In the genomic region with DNA sequence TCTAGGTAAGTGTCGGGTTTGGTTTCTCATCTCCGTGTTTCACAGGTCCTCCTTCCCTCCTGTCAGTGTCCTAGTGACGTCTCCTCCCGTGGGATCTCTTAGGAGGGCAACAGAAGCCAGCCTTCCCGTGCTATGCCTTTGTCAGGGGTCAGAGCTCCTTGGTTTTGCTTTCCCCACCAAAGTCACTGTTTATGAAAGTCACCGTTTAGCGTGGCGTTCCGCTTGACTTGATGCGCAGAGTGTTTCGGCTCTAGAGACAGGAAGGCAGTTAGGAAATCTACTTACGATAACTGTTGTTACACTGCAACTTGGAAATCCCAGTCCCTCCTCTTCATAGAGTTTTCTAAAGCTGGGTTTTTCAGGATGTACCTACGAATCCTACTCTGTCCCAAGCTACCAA, we compare ENCODE assay signal across 27 mouse cellular contexts. TPM values are rescaled to one million over a fixed set of nuclear protein-coding genes. Genes with fewer than 3 reads are reported as not detected.
DNase-seq lines count a peak whose midpoint lies in the region; ATAC-seq and TF ChIP-seq lines count a peak whose summit lies in the region.
"Had no signal": no experiment of that assay in that cellular context is flagged by ENCODE, and none has a peak within 500 bp of the region (broad histone marks: within the 10 kb centered on the region; RNA-seq: fewer than 3 reads in every experiment).

No protein-coding gene starts in this region.

- no peak overlapping the region for H3K27ac ChIP-seq in spleen, adult 2 months (ENCODE audit: insufficient read depth, low read length)
- peak overlapping the region; percentile 84 for H3K27ac ChIP-seq in kidney, embryonic 16.5 days (ENCODE audit: low read length)
- H3K27ac ChIP-seq: embryonic facial prominence, embryonic 15.5 days; heart, embryonic 15.5 days; hindbrain, embryonic 10.5 days; hindbrain, postnatal 0 days; limb, embryonic 12.5 days; liver, embryonic 15.5 days; macrophage; midbrain, embryonic 12.5 days; neural tube, embryonic 12.5 days had no signal

- DNase-seq in kidney, adult 11 months, result peak; percentile 46
- no peak for DNase-seq in kidney, adult 8-10 months
- DNase-seq in spleen, adult 2 months (ENCODE audit: low read depth in 1 of 2, low spot score in 2 of 2), result peak in 1 of 2 experiments; percentile 17
- no peak for DNase-seq in spleen, postnatal 14 days (ENCODE audit: low spot score in 2 of 2)
- peak; percentile 61 for DNase-seq in splenic B cell, adult 2 months (ENCODE audit: low read depth, low spot score)
- no peak for DNase-seq in retina, postnatal 1 day
- DNase-seq in heart, postnatal 25 days (ENCODE audit: low spot score), result no peak
- DNase-seq: adrenal gland, postnatal 10 days; cerebellum, adult 11 months; cerebellum, postnatal 14 days; forebrain, postnatal 0 days; gastrocnemius, postnatal 36 days; thymus, postnatal 14 days had no signal

- whole genome bisulfite sequencing in spleen, adult 2 months, result 49% methylated on average over 13 of the region's 13 CpGs
- WGBS in kidney, embryonic 16.5 days, result 54% methylated on average over 13 of the region's 13 CpGs

- intact Hi-C loops in heart, postnatal 25 days (cut with DNase I), result loop anchor here (5.0 kb wide), 1 partner anchor 171 kb away; no protein-coding TSS in a partner anchor

- peaks cover 2% of the 10 kb centered on the region; the same call in 1 of the 2 replicates for H3K4me1 ChIP-seq in spleen, adult 2 months (ENCODE audit: control insufficient read depth, insufficient read depth, insufficient read length)
- peaks cover 23% of the 10 kb centered on the region for H3K4me1 ChIP-seq in kidney, embryonic 16.5 days (ENCODE audit: insufficient read depth, low read length)
- H3K4me1 ChIP-seq: embryonic facial prominence, embryonic 15.5 days; hindbrain, embryonic 10.5 days; limb, embryonic 12.5 days; midbrain, embryonic 12.5 days; neural tube, embryonic 12.5 days had no signal

- H3K9me3 ChIP-seq in kidney, embryonic 16.5 days (ENCODE audit: low read length), result no peaks in the 10 kb centered on the region
- H3K9me3 ChIP-seq: embryonic facial prominence, embryonic 15.5 days; G1E; heart, embryonic 15.5 days; hindbrain, embryonic 10.5 days; limb, embryonic 12.5 days; liver, embryonic 15.5 days; midbrain, embryonic 12.5 days; neural tube, embryonic 12.5 days had no signal

- peak overlapping the region; percentile 15; the same call in 1 of the 2 replicates for H3K4me3 ChIP-seq in spleen, adult 2 months (ENCODE audit: extremely low read depth, insufficient read depth, insufficient read length)
- H3K4me3 ChIP-seq in kidney, embryonic 16.5 days (ENCODE audit: low read length), result no peak overlapping the region
- H3K4me3 ChIP-seq: embryonic facial prominence, embryonic 15.5 days; heart, embryonic 15.5 days; hindbrain, embryonic 10.5 days; limb, embryonic 12.5 days; liver, embryonic 15.5 days; midbrain, embryonic 12.5 days; neural tube, embryonic 12.5 days had no signal

- ATAC-seq in kidney, embryonic 16.5 days (ENCODE audit: low FRiP score, low TSS enrichment), result 0 out of 2 replicates have a peak, but pooled peaks have one; percentile 22
- ATAC-seq: activated CD4-positive, CD25-positive, alpha-beta regulatory T cell, adult 4 months; CD4-positive, CD25-positive, alpha-beta regulatory T cell, adult 4 months; forebrain, postnatal 0 days; hindbrain, postnatal 0 days; intestine, postnatal 0 days had no signal

- H3K9ac ChIP-seq in kidney, embryonic 16.5 days (replicated peaks; ENCODE audit: low read length), result no peak overlapping the region; the same call in 1 of the 2 replicates
- H3K9ac ChIP-seq: embryonic facial prominence, embryonic 15.5 days; forebrain, postnatal 0 days; heart, embryonic 15.5 days; limb, embryonic 12.5 days; liver, embryonic 15.5 days; midbrain, embryonic 12.5 days; neural tube, embryonic 12.5 days had no signal

- TF ChIP-seq POLR2A in spleen, adult 2 months (IDR thresholded peaks at IDR 0.05; ENCODE audit: low read depth, low read length), result no peak

- H3K27me3 ChIP-seq in spleen, adult 2 months (ENCODE audit: control insufficient read depth, insufficient read depth, low read length), result no peaks in the 10 kb centered on the region
- H3K27me3 ChIP-seq in kidney, embryonic 16.5 days (ENCODE audit: insufficient read depth, low read length), result no peaks in the 10 kb centered on the region
- H3K27me3 ChIP-seq in splenic B cell, adult 2 months (ENCODE audit: control insufficient read depth, insufficient read depth, low read length, poor library complexity, severe bottlenecking), result no peaks in the 10 kb centered on the region; the same call in 1 of the 2 replicates
- H3K27me3 ChIP-seq: embryonic facial prominence, embryonic 15.5 days; heart, embryonic 15.5 days; limb, embryonic 12.5 days; liver, embryonic 15.5 days; midbrain, embryonic 12.5 days; neural tube, embryonic 12.5 days had no signal

- peaks cover 39% of the 10 kb centered on the region for H3K36me3 ChIP-seq in spleen, adult 2 months (ENCODE audit: control insufficient read depth, insufficient read depth, low read length)
- H3K36me3 ChIP-seq in kidney, embryonic 16.5 days (ENCODE audit: insufficient read depth, low read length), result peaks cover 40% of the 10 kb centered on the region
- H3K36me3 ChIP-seq in splenic B cell, adult 2 months (ENCODE audit: control insufficient read depth, insufficient read depth, low read length, poor library complexity, severe bottlenecking), result peaks cover 8% of the 10 kb centered on the region

- no peak overlapping the region for H3K4me2 ChIP-seq in kidney, embryonic 16.5 days (replicated peaks; ENCODE audit: low read depth, low read length)
- H3K4me2 ChIP-seq: embryonic facial prominence, embryonic 15.5 days; heart, embryonic 15.5 days; limb, embryonic 12.5 days; liver, embryonic 15.5 days; midbrain, embryonic 12.5 days; neural tube, embryonic 12.5 days had no signal

- TF ChIP-seq CTCF in spleen, adult 2 months (IDR thresholded peaks at IDR 0.05; ENCODE audit: extremely low read depth, insufficient read depth, insufficient read length, insufficient replicate concordance), result no peak

RNA-seq across cellular contexts. Expression of a gene that starts 28.7 kb away (rescaled TPM):
- 14.1 and 15.3 TPM in 2 replicates for polyA plus RNA-seq in spleen, adult 2 months (2012; rRNA removed)
- 24.0 and 26.8 TPM in 2 replicates for polyA plus RNA-seq in kidney, embryonic 16.5 days (2015; fragmentation: Nextera tagmentation; extraction: Ambion mirVana)
- 10 to 100 TPM in 1 of 2 experiments, 1 to 10 TPM in 1; 8.7 to 11.5 TPM for total RNA-seq in heart, postnatal 25 days (2021)

Comparison
In these comparisons a context has a peak if more than half of its experiments do, and no peak if none do; other contexts are left out.
1. DNase-seq: peak in kidney, adult 11 months (single experiment) and splenic B cell, adult 2 months (single experiment); none in kidney, adult 8-10 months (0 of 2), spleen, postnatal 14 days (0 of 2), retina, postnatal 1 day (single experiment) and heart, postnatal 25 days (single experiment).